Mouse (Mus musculus) C2C12 (cell line): ENCODE results near the gene Sema4d.

Experiments used
- CEBPB ChIP-seq: IDR thresholded peaks from one replicate; pipeline ENCODE4 v1.6.1; 2011; ENCODE audit warnings: low read depth, mild to moderate bottlenecking, control low read depth, moderate library complexity
- CTCF ChIP-seq: IDR thresholded peaks from one replicate; pipeline ENCODE4 v1.5.1; 2011; ENCODE audit not compliant: control insufficient read depth, insufficient read depth, insufficient read length
- FOSL1 ChIP-seq: IDR thresholded peaks from one replicate; pipeline ENCODE4 v1.8.0; 2011; ENCODE audit warnings: mild to moderate bottlenecking, low read length; ENCODE audit not compliant: poor library complexity, insufficient read depth, severe bottlenecking
- MAX ChIP-seq: IDR thresholded peaks from one replicate; pipeline ENCODE4 v1.6.1; 2011; ENCODE audit warnings: mild to moderate bottlenecking, control low read depth
- MYOD1 ChIP-seq: IDR thresholded peaks from one replicate; pipeline ENCODE4 v1.6.1; 2011; ENCODE audit warnings: low read depth; ENCODE audit not compliant: control insufficient read depth, insufficient read length
- MYOG ChIP-seq: IDR thresholded peaks from one replicate; pipeline ENCODE4 v1.6.1; 2011; ENCODE audit not compliant: control insufficient read depth, insufficient read length; ENCODE audit errors: extremely low read depth
- USF1 ChIP-seq: IDR thresholded peaks from one replicate; pipeline ENCODE4 v1.6.1; 2011; ENCODE audit warnings: low read depth, mild to moderate bottlenecking, control low read depth, moderate library complexity

- no peak for TF ChIP-seq CTCF
- TF ChIP-seq MAX = no peak
- no peak for TF ChIP-seq MYOG
- no peak for TF ChIP-seq USF1
- no peak for TF ChIP-seq CEBPB
- TF ChIP-seq MYOD1 = no peak
- TF ChIP-seq FOSL1 = no peak
These were observed 37.5 kb downstream of the Sema4d start for GRCm38 (mm10) chr13:51756019-51756418.
